Mouse (Mus musculus) hindbrain, embryonic 10.5 days (tissue): ENCODE measurements around the gene Fam162b. TPM values are rescaled to one million over a fixed set of nuclear protein-coding genes. Genes with fewer than 3 reads are reported as not detected.
A peak's percentile ranks its signal among the peaks of the same experiment; 100 is the strongest.

Experiments
- DNase-seq: peaks from one replicate; pipeline ENCODE4 v3.0.0-alpha.2; 2017; ENCODE audit warnings: low spot score
- H3K27ac ChIP-seq: fragments of 300-500 bp; sonication (generic); 2 replicates; pipeline ENCODE4 v1.5.1; 2016; ENCODE audit warnings: mild to moderate bottlenecking, moderate library complexity
- H3K27me3 ChIP-seq: fragments of 300-500 bp; sonication (generic); 2 replicates; pipeline ENCODE4 v1.6.1; 2016; ENCODE audit warnings: mild to moderate bottlenecking; ENCODE audit not compliant: poor library complexity, insufficient read depth, severe bottlenecking
- H3K36me3 ChIP-seq: fragments of 300-500 bp; sonication (generic); 2 replicates; pipeline ENCODE4 v1.6.1; 2016; ENCODE audit warnings: mild to moderate bottlenecking, moderate library complexity
- H3K4me1 ChIP-seq: fragments of 300-500 bp; sonication (generic); replicated peaks from 2 replicates; pipeline ENCODE4 v1.6.1; 2016; ENCODE audit warnings: mild to moderate bottlenecking
- H3K4me3 ChIP-seq: fragments of 300-500 bp; sonication (generic); 2 replicates; pipeline ENCODE4 v1.5.1; 2016; ENCODE audit warnings: mild to moderate bottlenecking, moderate library complexity
- H3K9me3 ChIP-seq: fragments of 300-500 bp; sonication (generic); 2 replicates; pipeline ENCODE4 v1.6.1; 2016; ENCODE audit warnings: mild to moderate bottlenecking, moderate library complexity
- WGBS: fragments of 180-500 bp; shearing (Covaris S2); methylation state at CpG from one replicate; pipeline ENCODE4 v1.1.7; 2016; 5-methylcytosine and 5-hydroxymethylcytosine counted together
- polyA plus RNA-seq: library from polyadenylated mRNA; unstranded; fragments of >200 nt; fragmentation: Nextera tagmentation; extraction: Ambion mirVana; gene quantifications from 2 replicates; pipeline ENCODE4 v1.2.1, GENCODE M21; 2016

The Fam162b gene
- 2.5 and 4.9 TPM in 2 replicates for polyA plus RNA-seq

- H3K27me3 ChIP-seq: peaks cover 25% of the 10 kb centered on the region; the same call in 1 of the 2 replicates
- 4% methylated on average over 19 of the region's 19 CpGs for WGBS
These were observed at the start of gene Fam162b for GRCm38 (mm10) chr10:51590139-51590574. Gene Fam162b (minus strand): TSS chr10:51590517.

GRCm38 (mm10) chr10:51631411-51632136, 41.3 kb upstream of the Fam162b start, which contains the start of gene Gprc6a:
Gene Gprc6a (minus strand): TSS chr10:51631461.
- Histone ChIP-seq H3K4me3 (no peak within 1 kb of the TSS), H3K27ac (no peak within 1 kb of the TSS), H3K4me1 (no peaks in the 10 kb centered on the region), H3K27me3 (no peaks in the 10 kb centered on the region), H3K36me3 (no peaks in the 10 kb centered on the region), H3K9me3 (no peaks in the 10 kb centered on the region)
- 83% methylated on average over 8 of the region's 8 CpGs for WGBS
- DNase-seq: no peak

More at GRCm38 (mm10) chr10:51590139-51590574, at the start of gene Fam162b:
- H3K9me3 ChIP-seq: no peaks in the 10 kb centered on the region
- H3K27ac ChIP-seq: no peak within 1 kb of the TSS
- DNase-seq: peak; percentile 33
- peaks cover 7% of the 10 kb centered on the region for H3K4me1 ChIP-seq
- H3K36me3 ChIP-seq: no peaks in the 10 kb centered on the region
- peak within 1 kb of the TSS; percentile 50 for H3K4me3 ChIP-seq

DNA sequence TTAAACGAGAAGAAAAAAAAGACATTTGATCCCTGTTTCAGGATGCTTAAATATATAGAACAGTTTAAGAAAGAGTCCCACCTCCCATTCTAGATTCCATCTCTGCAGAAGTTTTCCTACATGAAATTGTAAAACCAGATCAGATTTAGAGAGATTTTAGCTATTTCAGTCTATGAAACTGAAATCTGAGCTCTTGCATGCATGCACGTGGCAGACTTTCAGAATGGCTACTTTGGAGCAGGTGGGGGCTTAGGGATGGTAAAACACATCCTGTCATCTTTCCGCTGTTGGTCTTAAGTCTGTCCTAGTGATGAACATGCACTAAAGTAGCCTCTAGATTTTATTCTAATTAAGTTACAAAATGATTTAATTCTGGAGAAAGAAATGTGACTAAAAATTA, 30.9 kb upstream of the Fam162b start:
- H3K4me3 ChIP-seq: no peak overlapping the region
- H3K9me3 ChIP-seq: no peaks in the 10 kb centered on the region
- H3K27me3 ChIP-seq: no peaks in the 10 kb centered on the region
- 87% methylated on average over 3 of the region's 3 CpGs for WGBS
- H3K27ac ChIP-seq: no peak overlapping the region
- H3K36me3 ChIP-seq: no peaks in the 10 kb centered on the region
- no peak for DNase-seq
- H3K4me1 ChIP-seq: no peaks in the 10 kb centered on the region

DNA sequence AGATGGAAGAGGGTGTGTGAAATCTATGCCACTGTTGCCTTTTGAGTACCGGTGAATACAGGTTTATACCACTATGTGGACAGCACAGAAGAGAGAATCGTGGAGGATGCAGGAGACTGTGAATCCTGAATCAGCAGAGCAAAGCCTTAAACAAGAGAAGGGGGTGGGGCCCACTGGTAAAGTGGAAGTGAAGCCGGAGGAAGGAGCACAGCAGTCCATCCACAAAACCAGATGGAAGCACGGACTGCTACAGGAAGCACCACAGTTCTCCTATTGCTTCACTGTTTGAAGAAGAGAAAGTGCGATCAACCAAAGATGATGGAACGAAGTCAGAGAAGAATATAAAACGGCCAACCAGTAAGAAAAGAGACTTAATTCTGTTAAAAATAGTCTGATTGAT, 29.8 kb upstream of the Fam162b start:
- H3K27ac ChIP-seq: no peak overlapping the region
- no peaks in the 10 kb centered on the region for H3K27me3 ChIP-seq
- WGBS: 63% methylated on average over 7 of the region's 7 CpGs
- H3K9me3 ChIP-seq: no peaks in the 10 kb centered on the region
- H3K4me1 ChIP-seq: no peaks in the 10 kb centered on the region
- no peak overlapping the region for H3K4me3 ChIP-seq
- no peaks in the 10 kb centered on the region for H3K36me3 ChIP-seq
- no peak for DNase-seq

GRCm38 (mm10) chr10:51618538-51618937, 28.2 kb upstream of the Fam162b start:
- H3K27me3 ChIP-seq: no peaks in the 10 kb centered on the region
- no peaks in the 10 kb centered on the region for H3K9me3 ChIP-seq
- H3K4me1 ChIP-seq: no peaks in the 10 kb centered on the region
- H3K4me3 ChIP-seq: no peak overlapping the region
- DNase-seq: no peak
- no peak overlapping the region for H3K27ac ChIP-seq
- 90% methylated on average over 2 of the region's 2 CpGs for WGBS
- H3K36me3 ChIP-seq: no peaks in the 10 kb centered on the region

DNA sequence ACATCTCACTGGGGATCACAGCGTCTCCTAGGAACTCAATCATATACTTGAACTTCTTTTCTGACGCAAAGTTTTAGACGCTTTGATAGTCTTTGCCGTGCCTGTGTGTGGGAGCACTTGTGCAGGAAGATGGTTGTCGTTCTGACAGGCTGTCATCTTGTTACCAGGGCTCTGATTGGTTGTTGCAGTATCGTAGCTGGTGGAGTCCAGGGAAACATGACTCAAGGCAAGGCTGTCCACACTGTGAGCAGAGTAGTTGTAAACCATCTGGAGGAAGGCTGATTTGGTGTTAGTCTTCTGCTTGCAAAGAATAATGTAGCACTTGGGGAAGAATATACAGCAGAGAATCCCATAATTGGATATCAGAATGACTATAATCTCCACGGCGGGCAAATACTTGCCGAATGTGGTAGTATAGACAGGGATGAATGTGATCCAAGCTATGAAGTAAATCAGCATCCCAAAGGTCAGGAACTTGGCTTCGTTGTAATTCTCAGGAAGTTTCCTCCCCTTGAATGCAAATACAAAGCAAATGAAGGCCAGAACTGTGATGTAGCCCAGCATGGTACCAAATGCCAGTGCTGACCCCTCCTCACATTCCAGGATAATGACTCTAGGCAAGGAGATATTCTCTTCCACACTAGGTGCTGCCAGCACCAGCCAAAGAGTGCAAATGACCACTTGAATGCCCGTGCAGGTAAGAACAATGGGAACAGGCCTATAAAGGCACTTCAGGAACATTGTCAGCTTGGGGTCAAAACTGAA, 24.7 kb upstream of the Fam162b start:
- Histone ChIP-seq H3K27me3 (no peaks in the 10 kb centered on the region), H3K4me3 (no peak overlapping the region), H3K9me3 (no peaks in the 10 kb centered on the region), H3K36me3 (no peaks in the 10 kb centered on the region), H3K27ac (no peak overlapping the region), H3K4me1 (no peaks in the 10 kb centered on the region)
- no peak for DNase-seq
- 74% methylated on average over 11 of the region's 11 CpGs for WGBS

- no peak overlapping the region for H3K27ac ChIP-seq
- no peaks in the 10 kb centered on the region for H3K36me3 ChIP-seq
- H3K9me3 ChIP-seq: no peaks in the 10 kb centered on the region
- H3K27me3 ChIP-seq: no peaks in the 10 kb centered on the region
- WGBS: 82% methylated on average over 3 of the region's 3 CpGs
- H3K4me1 ChIP-seq: no peaks in the 10 kb centered on the region
- H3K4me3 ChIP-seq: no peak overlapping the region
- DNase-seq: no peak
These were observed 23.1 kb upstream of the Fam162b start for GRCm38 (mm10) chr10:51613421-51613820.

DNA sequence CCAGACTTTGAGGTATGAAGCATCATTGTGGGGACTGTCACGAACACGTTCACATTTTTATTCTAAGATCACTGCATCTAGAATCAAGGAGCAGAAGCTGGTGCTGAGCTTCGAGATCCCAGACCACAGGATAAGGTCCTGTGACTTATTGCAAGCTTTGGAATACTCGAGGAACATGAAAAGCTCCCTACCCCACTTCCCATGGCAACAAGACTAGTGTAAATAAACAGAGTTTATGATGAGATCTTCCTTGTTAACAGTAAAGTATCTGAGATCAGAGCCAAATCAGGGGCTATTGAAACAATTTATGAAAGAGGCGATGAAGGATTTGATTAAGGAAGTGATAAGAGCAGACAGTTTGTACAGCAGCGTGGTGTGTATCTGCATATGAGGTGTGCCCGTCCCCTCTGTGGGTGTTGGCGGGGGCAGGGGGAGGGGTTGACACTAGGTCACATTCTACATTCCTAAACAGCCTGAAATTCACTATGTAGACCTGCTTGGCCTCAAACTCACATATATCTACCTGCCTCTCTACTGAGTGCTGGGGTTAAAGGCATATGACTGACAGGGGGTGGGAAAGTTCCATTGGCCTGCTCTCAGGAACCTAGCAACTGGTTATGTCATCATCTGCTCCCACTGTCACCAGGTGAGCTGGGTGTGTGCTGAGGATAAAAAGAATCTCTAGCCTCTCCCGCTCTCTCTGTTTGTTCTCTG, 21.8 kb upstream of the Fam162b start:
- 77% methylated on average over 9 of the region's 9 CpGs for whole genome bisulfite sequencing

DNA sequence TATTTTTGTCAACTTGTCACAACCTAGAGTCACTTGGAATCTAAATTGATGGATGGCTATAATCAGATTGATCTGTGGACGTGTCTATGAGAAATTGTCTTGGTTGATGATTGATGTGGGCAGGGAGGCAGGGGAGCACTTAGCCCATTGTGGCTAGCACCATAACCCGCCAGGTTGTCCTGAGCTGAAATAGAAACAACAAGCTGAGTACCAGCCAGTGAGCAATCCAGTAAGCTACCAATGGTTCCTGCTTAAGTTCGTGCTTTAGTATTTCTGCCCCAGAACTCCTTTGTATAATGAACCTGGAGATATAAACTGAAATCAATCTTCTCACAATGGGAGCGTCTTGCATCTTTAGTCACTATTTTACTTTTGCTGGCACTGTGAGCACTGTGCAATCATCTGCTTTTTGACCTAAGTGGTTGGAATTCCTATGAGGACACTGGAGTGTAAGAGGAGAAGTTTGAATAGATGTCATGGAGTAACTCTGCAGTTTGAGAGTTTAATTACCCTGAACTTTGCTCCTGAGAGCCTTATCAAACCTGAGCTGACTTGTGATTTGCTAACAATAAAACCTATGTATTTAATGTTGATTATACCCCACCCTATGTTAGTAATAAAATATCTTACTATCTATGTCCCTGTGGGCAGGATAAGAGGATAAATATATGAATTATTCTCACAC, 19.6 kb upstream of the Fam162b start:
- Histone ChIP-seq H3K4me1 (no peaks in the 10 kb centered on the region), H3K4me3 (no peak overlapping the region), H3K9me3 (no peaks in the 10 kb centered on the region), H3K27me3 (no peaks in the 10 kb centered on the region), H3K27ac (no peak overlapping the region), H3K36me3 (no peaks in the 10 kb centered on the region)
- WGBS: 75% methylated on average over 4 of the region's 4 CpGs
- no peak for DNase-seq

More for the DNA sequence above, 21.8 kb upstream of the Fam162b start:
- no peak for DNase-seq
- Histone ChIP-seq H3K27me3 (no peaks in the 10 kb centered on the region), H3K9me3 (no peaks in the 10 kb centered on the region), H3K4me3 (no peak overlapping the region), H3K4me1 (no peaks in the 10 kb centered on the region), H3K36me3 (no peaks in the 10 kb centered on the region), H3K27ac (no peak overlapping the region)

DNA sequence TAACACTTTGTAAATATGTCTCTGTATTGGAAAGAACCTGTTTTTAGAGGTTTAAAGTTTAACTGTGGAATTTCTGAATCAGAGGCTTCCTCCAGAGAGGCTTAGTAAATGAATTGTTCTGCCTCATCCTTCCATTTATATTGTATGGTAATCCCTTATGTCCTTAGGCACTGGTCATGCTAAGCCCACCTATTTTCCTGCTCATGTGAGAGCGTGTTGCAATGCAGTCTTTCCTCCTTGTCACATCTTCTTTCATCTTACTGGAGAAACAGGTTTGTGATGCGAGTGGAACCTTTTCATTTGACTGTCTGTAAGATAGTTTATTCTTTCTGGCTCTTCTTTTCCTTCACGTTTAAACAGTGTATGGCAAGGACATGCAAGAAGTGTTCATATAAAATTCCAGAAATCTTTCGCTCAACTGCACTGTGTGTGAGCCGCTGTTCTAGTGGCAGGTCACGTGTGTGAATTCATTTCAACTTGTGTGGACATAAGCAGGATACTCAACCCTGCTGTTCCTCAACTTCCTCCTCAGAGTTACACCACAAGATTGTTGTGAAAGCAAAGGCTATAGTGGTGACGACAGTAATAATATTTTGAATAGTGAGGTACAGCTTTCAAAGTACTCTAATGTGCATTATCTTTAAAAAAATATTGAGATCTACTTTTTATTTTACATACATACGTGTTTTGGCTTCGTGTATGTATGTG, 6.8 kb upstream of the Fam162b start:
- H3K36me3 ChIP-seq: no peaks in the 10 kb centered on the region
- no peak overlapping the region for H3K27ac ChIP-seq
- no peaks in the 10 kb centered on the region for H3K9me3 ChIP-seq
- H3K4me1 ChIP-seq: no peaks in the 10 kb centered on the region
- no peak overlapping the region for H3K4me3 ChIP-seq
- 87% methylated on average over 9 of the region's 9 CpGs for WGBS
- no peak for DNase-seq
- H3K27me3 ChIP-seq: no peaks in the 10 kb centered on the region

DNA sequence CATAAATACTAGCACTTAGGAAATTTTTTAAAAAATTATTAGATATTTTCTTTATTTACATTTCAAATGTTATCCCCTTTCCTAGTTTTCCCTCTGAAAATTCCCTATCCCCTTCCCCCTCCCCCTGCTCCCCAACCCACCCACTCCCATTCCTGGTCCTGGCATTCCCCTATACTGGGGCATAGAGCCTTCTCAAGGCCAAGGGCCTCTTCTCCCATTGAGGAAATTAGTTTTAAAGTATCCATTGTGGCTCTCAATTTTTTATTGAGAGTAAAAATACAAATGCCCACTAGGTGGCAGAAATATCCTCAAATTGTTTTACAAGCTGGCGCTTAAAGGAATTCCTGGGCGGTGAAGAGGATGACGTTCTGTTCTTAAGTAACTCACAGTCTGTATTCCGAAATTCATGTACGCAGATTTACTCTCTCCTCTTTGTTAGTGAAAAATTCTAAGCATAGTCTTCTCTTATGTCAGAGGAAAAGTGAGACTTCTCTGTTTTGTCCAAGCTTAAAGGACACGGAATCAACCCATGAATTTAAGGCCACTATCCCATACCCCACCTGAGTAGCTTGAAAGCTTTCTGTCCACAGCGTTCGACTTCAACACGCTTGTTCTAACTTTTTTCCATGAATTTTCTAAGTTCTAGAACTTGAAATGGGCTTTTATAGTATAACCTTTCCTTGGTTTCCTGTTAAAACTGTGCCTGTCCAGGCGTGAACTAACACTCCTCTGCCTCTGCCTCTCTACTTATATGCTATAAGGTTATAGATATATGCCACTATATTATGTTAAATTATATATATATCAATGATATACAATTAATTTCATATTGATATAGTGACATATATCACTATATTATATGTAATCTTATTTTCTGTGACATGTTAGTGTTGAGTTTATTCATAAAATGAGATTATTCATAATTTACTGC, 4.9 kb upstream of the Fam162b start:
- peaks cover 11% of the 10 kb centered on the region; the same call in 1 of the 2 replicates for H3K27me3 ChIP-seq
- no peak for DNase-seq
- no peaks in the 10 kb centered on the region for H3K9me3 ChIP-seq
- WGBS: 50% methylated on average over 10 of the region's 10 CpGs
- peaks cover 1% of the 10 kb centered on the region for H3K4me1 ChIP-seq
- H3K27ac ChIP-seq: no peak overlapping the region
- H3K36me3 ChIP-seq: no peaks in the 10 kb centered on the region
- no peak overlapping the region for H3K4me3 ChIP-seq
